Comparison of ENCODE assay signal across 12 mouse cellular contexts in genomic region chr12:33962118-33962772, GRCm38 (mm10). TPM values are rescaled to one million over a fixed set of nuclear protein-coding genes. Genes with fewer than 3 reads are reported as not detected.
DNase-seq lines count a peak whose midpoint lies in the region; ATAC-seq and TF ChIP-seq lines count a peak whose summit lies in the region.
"Had no signal": no experiment of that assay in that cellular context is flagged by ENCODE, and none has a peak within 500 bp of the region (broad histone marks: within the 10 kb centered on the region; RNA-seq: fewer than 3 reads in every experiment).

No protein-coding gene starts in this region.

- H3K4me1 ChIP-seq in hindbrain, embryonic 12.5 days: peaks cover 24% of the 10 kb centered on the region
- H3K4me1 ChIP-seq in hindbrain, embryonic 13.5 days (replicated peaks): peaks cover 22% of the 10 kb centered on the region
- H3K4me1 ChIP-seq in embryonic facial prominence, embryonic 10.5 days: peaks cover 63% of the 10 kb centered on the region
- H3K4me1 ChIP-seq in limb, embryonic 11.5 days (ENCODE audit: control insufficient read depth, insufficient read depth, low read length): peaks cover 31% of the 10 kb centered on the region
- peaks cover 9% of the 10 kb centered on the region; the same call in 1 of the 2 replicates for H3K4me1 ChIP-seq in thymus, adult 2 months (replicated peaks; ENCODE audit: control insufficient read depth, insufficient read depth, low read length)

- peak; percentile 55 to 59 for DNase-seq in cerebellum, postnatal 10 days
- no peak for DNase-seq in cerebellum, adult 11-12 months
- DNase-seq in embryonic facial prominence, embryonic 10.5 days (ENCODE audit: low spot score): peak; percentile 58
- peak; percentile 67 for DNase-seq in limb, embryonic 11.5 days (ENCODE audit: low spot score)
- DNase-seq in thymus, adult 2 months: no peak
- DNase-seq in spleen, adult 12 weeks (ENCODE audit: low spot score): no peak
- DNase-seq: lung, adult 2 months had no signal

- TF ChIP-seq POLR2A in thymus, adult 2 months (IDR thresholded peaks at IDR 0.05; ENCODE audit: control insufficient read depth, extremely low read depth, insufficient read depth, low read length, poor library complexity): no peak

- no peak overlapping the region for H3K9ac ChIP-seq in hindbrain, embryonic 12.5 days
- H3K9ac ChIP-seq in hindbrain, embryonic 13.5 days: no peak overlapping the region
- H3K9ac ChIP-seq in limb, embryonic 11.5 days (ENCODE audit: low read length): peak overlapping the region; percentile 67
- H3K9ac ChIP-seq: kidney, embryonic 15.5 days had no signal

- peak overlapping the region; percentile 33 for H3K4me2 ChIP-seq in hindbrain, embryonic 12.5 days (replicated peaks)
- no peak overlapping the region for H3K4me2 ChIP-seq in hindbrain, embryonic 13.5 days
- peak overlapping the region; percentile 60 for H3K4me2 ChIP-seq in limb, embryonic 11.5 days (ENCODE audit: low read depth, severe bottlenecking)
- H3K4me2 ChIP-seq: kidney, embryonic 15.5 days had no signal

- H3K27ac ChIP-seq in hindbrain, embryonic 12.5 days: no peak overlapping the region
- no peak overlapping the region for H3K27ac ChIP-seq in hindbrain, embryonic 13.5 days
- peak overlapping the region; percentile 98 for H3K27ac ChIP-seq in embryonic facial prominence, embryonic 10.5 days (replicated peaks)
- H3K27ac ChIP-seq in limb, embryonic 11.5 days (replicated peaks; ENCODE audit: low read depth, low read length): peak overlapping the region; percentile 48
- H3K27ac ChIP-seq in thymus, adult 2 months (ENCODE audit: control insufficient read depth, insufficient read depth, low read length): no peak overlapping the region
- H3K27ac ChIP-seq: kidney, embryonic 15.5 days had no signal

- TF ChIP-seq CTCF in thymus, adult 2 months (IDR thresholded peaks at IDR 0.05; ENCODE audit: borderline replicate concordance, control insufficient read depth, extremely low read depth, insufficient read depth, low read length, poor library complexity): no peak

- H3K4me3 ChIP-seq in hindbrain, embryonic 12.5 days: 0 out of 2 replicates have a peak overlapping the region, but pooled peaks have one; percentile 1
- H3K4me3 ChIP-seq in hindbrain, embryonic 13.5 days: no peak overlapping the region
- peak overlapping the region; percentile 87 for H3K4me3 ChIP-seq in embryonic facial prominence, embryonic 10.5 days
- peak overlapping the region; percentile 37 for H3K4me3 ChIP-seq in limb, embryonic 11.5 days (ENCODE audit: low read depth, low read length)
- no peak overlapping the region for H3K4me3 ChIP-seq in thymus, adult 2 months (ENCODE audit: control insufficient read depth, insufficient read depth, low read length)
- H3K4me3 ChIP-seq: erythroblast, embryonic 14.5 days; kidney, embryonic 15.5 days had no signal

- H3K9me3 ChIP-seq in hindbrain, embryonic 12.5 days (replicated peaks): no peaks in the 10 kb centered on the region
- H3K9me3 ChIP-seq in hindbrain, embryonic 13.5 days: no peaks in the 10 kb centered on the region
- H3K9me3 ChIP-seq in embryonic facial prominence, embryonic 10.5 days: no peaks in the 10 kb centered on the region
- no peaks in the 10 kb centered on the region for H3K9me3 ChIP-seq in limb, embryonic 11.5 days (ENCODE audit: control insufficient read depth, low read length)
- H3K9me3 ChIP-seq: kidney, embryonic 15.5 days had no signal

- 1% methylated on average over 17 of the region's 17 CpGs for WGBS in hindbrain, embryonic 12.5 days
- 2% methylated on average over 17 of the region's 17 CpGs for WGBS in hindbrain, embryonic 13.5 days
- 2% methylated on average over 17 of the region's 17 CpGs for WGBS in embryonic facial prominence, embryonic 10.5 days
- 2% methylated on average over 17 of the region's 17 CpGs for WGBS in limb, embryonic 11.5 days
- 16% methylated on average over 17 of the region's 17 CpGs for WGBS in thymus, adult 2 months

- peaks cover 89% of the 10 kb centered on the region for H3K27me3 ChIP-seq in hindbrain, embryonic 12.5 days
- H3K27me3 ChIP-seq in hindbrain, embryonic 13.5 days: peaks cover 94% of the 10 kb centered on the region
- peaks cover 98% of the 10 kb centered on the region for H3K27me3 ChIP-seq in embryonic facial prominence, embryonic 10.5 days (replicated peaks; ENCODE audit: low read depth, poor library complexity, severe bottlenecking)
- H3K27me3 ChIP-seq in limb, embryonic 11.5 days (ENCODE audit: control insufficient read depth, insufficient read depth, low read length): no peaks in the 10 kb centered on the region
- peaks cover 25% of the 10 kb centered on the region for H3K27me3 ChIP-seq in thymus, adult 2 months (ENCODE audit: control insufficient read depth, insufficient read depth, low read length)

- no peak for ATAC-seq in hindbrain, embryonic 12.5 days (ENCODE audit: low FRiP score)
- no peak for ATAC-seq in hindbrain, embryonic 13.5 days (ENCODE audit: low FRiP score)
- ATAC-seq in limb, embryonic 11.5 days (ENCODE audit: insufficient number of reproducible peaks, low FRiP score, low TSS enrichment, low read depth): no peak

- H3K36me3 ChIP-seq in hindbrain, embryonic 12.5 days: no peaks in the 10 kb centered on the region
- no peaks in the 10 kb centered on the region for H3K36me3 ChIP-seq in hindbrain, embryonic 13.5 days
- no peaks in the 10 kb centered on the region for H3K36me3 ChIP-seq in embryonic facial prominence, embryonic 10.5 days (replicated peaks)
- no peaks in the 10 kb centered on the region for H3K36me3 ChIP-seq in limb, embryonic 11.5 days (ENCODE audit: control insufficient read depth, insufficient read depth, low read length)
- H3K36me3 ChIP-seq in thymus, adult 2 months (ENCODE audit: control insufficient read depth, insufficient read depth, low read length): no peaks in the 10 kb centered on the region
- H3K36me3 ChIP-seq: kidney, embryonic 15.5 days had no signal

RNA-seq across cellular contexts. Expression of gene Twist1, which starts 4.8 kb away (rescaled TPM):
- 30.9 and 37.0 TPM in 2 replicates for polyA plus RNA-seq in hindbrain, embryonic 12.5 days (2016; fragmentation: Nextera tagmentation; extraction: Ambion mirVana)
- 2.4 and 2.8 TPM in 2 replicates for polyA plus RNA-seq in hindbrain, embryonic 13.5 days (2015; fragmentation: Nextera tagmentation; extraction: Ambion mirVana)
- 29.0 and 35.6 TPM in 2 replicates for polyA plus RNA-seq in embryonic facial prominence, embryonic 10.5 days (2016; fragmentation: Nextera tagmentation; extraction: Ambion mirVana)
- polyA plus RNA-seq in limb, embryonic 11.5 days (2014; fragmentation: Nextera tagmentation; extraction: Ambion mirVana): 55.5 and 59.2 TPM in 2 replicates
- 2.7 and 3.3 TPM in 2 replicates for polyA plus RNA-seq in thymus, adult 2 months (2012; rRNA removed)
- polyA plus RNA-seq: erythroblast, embryonic 14.5 days had no signal

RNA-seq across cellular contexts. Expression of gene Ferd3l, which starts 34.0 kb away (rescaled TPM):
- polyA plus RNA-seq in hindbrain, embryonic 12.5 days (2016; fragmentation: Nextera tagmentation; extraction: Ambion mirVana): 2.6 and 3.4 TPM in 2 replicates
- 1.1 and 2.2 TPM in 2 replicates for polyA plus RNA-seq in hindbrain, embryonic 13.5 days (2015; fragmentation: Nextera tagmentation; extraction: Ambion mirVana)
- polyA plus RNA-seq in embryonic facial prominence, embryonic 10.5 days (2016; fragmentation: Nextera tagmentation; extraction: Ambion mirVana): 0.52 TPM in 1 of 2 replicates, not detected in the other
- polyA plus RNA-seq in limb, embryonic 11.5 days (2014; fragmentation: Nextera tagmentation; extraction: Ambion mirVana): not detected in 2 replicates
- polyA plus RNA-seq in thymus, adult 2 months (2012; rRNA removed): not detected in 2 replicates
- polyA plus RNA-seq: erythroblast, embryonic 14.5 days; heart, postnatal 0 days; kidney, embryonic 15.5 days; lung, adult 2 months had no signal

Comparison
In these comparisons a context has a peak if more than half of its experiments do, and no peak if none do; other contexts are left out.
1. DNase-seq: peak in cerebellum, postnatal 10 days (2 of 2), embryonic facial prominence, embryonic 10.5 days (single experiment) and limb, embryonic 11.5 days (single experiment); none in cerebellum, adult 11-12 months (single experiment), thymus, adult 2 months (single experiment) and spleen, adult 12 weeks (single experiment).
2. H3K4me3 ChIP-seq: peak in hindbrain, embryonic 12.5 days (single experiment), embryonic facial prominence, embryonic 10.5 days (single experiment) and limb, embryonic 11.5 days (single experiment); none in hindbrain, embryonic 13.5 days (single experiment) and thymus, adult 2 months (single experiment).
3. H3K27ac ChIP-seq: peak in embryonic facial prominence, embryonic 10.5 days (single experiment) and limb, embryonic 11.5 days (single experiment); none in hindbrain, embryonic 12.5 days (single experiment), hindbrain, embryonic 13.5 days (single experiment) and thymus, adult 2 months (single experiment).